Mouse (Mus musculus): ENCODE measurements around the gene Olfr825. TPM values are rescaled to one million over a fixed set of nuclear protein-coding genes. Genes with fewer than 3 reads are reported as not detected.
"Not testable (repeated sequence)": the region's sequence is repeated elsewhere in the genome, so short reads cannot be mapped to it uniquely, and the experiment has no call there.

Gene Olfr825
- total and polyA plus RNA-seq, 3 experiments, result not detected

DNA sequence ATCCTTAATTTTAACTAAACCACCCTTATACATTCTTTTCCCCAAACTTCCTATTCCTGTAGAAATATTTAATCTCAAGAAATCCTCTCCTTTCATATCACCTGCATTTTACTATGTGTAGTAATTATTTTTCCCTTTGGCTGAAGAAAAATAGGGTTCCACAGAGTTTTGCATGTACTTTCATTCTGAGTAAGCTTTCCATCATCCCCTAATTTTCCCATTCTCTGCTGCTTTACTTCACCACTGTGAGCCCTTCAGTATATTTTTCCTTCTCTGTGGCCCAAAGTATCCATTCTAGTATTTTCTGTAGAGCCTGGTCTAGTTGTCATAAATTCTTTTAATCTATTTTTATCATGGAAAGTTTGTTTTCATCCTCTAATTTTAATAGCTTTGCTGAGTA lies 31.8 kb downstream of the Olfr825 start:
- H3K79me2 ChIP-seq (replicated peaks; ENCODE audit: control insufficient read depth, insufficient read depth, low read length), result no peaks in the 10 kb centered on the region

GRCm38 (mm10) chr10:130129900-130130299 lies 36.7 kb downstream of the Olfr825 start, which contains the start of gene Olfr824:
Gene Olfr824 (minus strand): TSS chr10:130130000.
- intact Hi-C loops (cut with DNase I); H3K4me3 ChIP-seq; H3K4me1 ChIP-seq (ENCODE audit: control insufficient read depth, insufficient read depth, low read length); H3K27me3 ChIP-seq (ENCODE audit: control insufficient read depth, insufficient read depth, low read length); H3K27ac ChIP-seq; H3K9ac ChIP-seq (ENCODE audit: low read depth, low read length); DNase-seq; H3K36me3 ChIP-seq (ENCODE audit: control insufficient read depth, insufficient read depth, low read length); H3K79me2 ChIP-seq (replicated peaks; ENCODE audit: control insufficient read depth, insufficient read depth, low read length): not testable (repeated sequence)

More for the DNA sequence above, 31.8 kb downstream of the Olfr825 start:
- intact Hi-C loops (cut with DNase I), result no loop called here
- no peak overlapping the region for H3K9ac ChIP-seq (ENCODE audit: low read depth, low read length)
- no peaks in the 10 kb centered on the region for H3K4me1 ChIP-seq (ENCODE audit: control insufficient read depth, insufficient read depth, low read length)
- no peak for TF ChIP-seq EP300 (IDR thresholded peaks at IDR 0.05; ENCODE audit: insufficient read depth, low read depth, low read length)
- TF ChIP-seq POLR2A (IDR thresholded peaks at IDR 0.05; ENCODE audit: insufficient read depth, low read depth, low read length), result no peak
- TF ChIP-seq CTCF (IDR thresholded peaks at IDR 0.05), result no peak
- H3K27me3 ChIP-seq (ENCODE audit: control insufficient read depth, insufficient read depth, low read length), result no peaks in the 10 kb centered on the region
- no peak overlapping the region for H3K27ac ChIP-seq
- DNase-seq, result no peak
- no peak overlapping the region for H3K4me3 ChIP-seq
- no peaks in the 10 kb centered on the region for H3K36me3 ChIP-seq (ENCODE audit: control insufficient read depth, insufficient read depth, low read length)

DNA sequence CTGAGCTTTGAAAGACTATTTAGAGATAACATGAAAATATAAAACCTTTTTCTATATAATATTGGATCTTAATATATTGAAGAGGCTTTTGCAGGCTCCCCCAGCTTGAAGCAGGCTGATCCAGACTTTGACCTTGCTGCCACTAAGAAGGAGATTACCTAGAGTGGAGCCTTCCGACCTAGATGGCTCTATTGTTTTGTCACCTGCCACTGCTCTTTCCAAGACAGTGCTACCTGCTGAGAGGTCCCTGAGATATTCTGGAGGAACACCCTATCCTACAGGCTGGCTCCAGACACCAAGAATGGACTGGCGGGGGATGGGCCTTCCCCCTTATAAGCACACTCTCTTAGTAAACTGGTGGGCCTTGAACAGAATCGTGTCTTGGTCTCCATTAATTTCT lies 50.5 kb downstream of the Olfr825 start:
- H3K79me2 ChIP-seq (replicated peaks; ENCODE audit: control insufficient read depth, insufficient read depth, low read length); H3K27me3 ChIP-seq (ENCODE audit: control insufficient read depth, insufficient read depth, low read length); intact Hi-C loops (cut with DNase I); DNase-seq; H3K4me1 ChIP-seq (ENCODE audit: control insufficient read depth, insufficient read depth, low read length); H3K27ac ChIP-seq; H3K4me3 ChIP-seq; H3K9ac ChIP-seq (ENCODE audit: low read depth, low read length); H3K36me3 ChIP-seq (ENCODE audit: control insufficient read depth, insufficient read depth, low read length): not testable (repeated sequence)
- 55% methylated on average over 3 of the region's 3 CpGs for WGBS

DNA sequence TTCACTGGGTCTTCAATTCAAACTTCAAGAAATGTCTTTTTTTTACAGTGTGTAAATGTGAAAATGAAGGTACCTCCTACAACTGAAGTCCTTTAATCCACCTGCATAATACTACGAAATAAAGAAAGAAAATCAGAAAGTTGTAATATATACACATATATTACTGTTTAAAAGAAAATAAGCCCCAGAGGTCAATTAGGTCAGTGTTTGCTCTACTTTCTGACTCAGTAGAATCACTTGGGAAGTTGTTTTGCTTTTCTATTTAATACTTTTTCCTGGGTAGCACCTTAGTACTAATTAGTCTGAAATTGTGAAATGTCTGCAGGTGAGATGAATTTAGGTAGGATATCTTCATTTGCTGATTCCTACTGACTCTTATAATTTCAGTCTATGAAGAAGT lies 51.3 kb downstream of the Olfr825 start, which contains the start of gene Olfr823:
Gene Olfr823 (minus strand): TSS at position 101 of the 400 bp plus-strand sequence.
- intact Hi-C loops (cut with DNase I); H3K36me3 ChIP-seq (ENCODE audit: control insufficient read depth, insufficient read depth, low read length); H3K27ac ChIP-seq; H3K4me3 ChIP-seq; H3K9ac ChIP-seq (ENCODE audit: low read depth, low read length); H3K4me1 ChIP-seq (ENCODE audit: control insufficient read depth, insufficient read depth, low read length); DNase-seq; H3K79me2 ChIP-seq (replicated peaks; ENCODE audit: control insufficient read depth, insufficient read depth, low read length); H3K27me3 ChIP-seq (ENCODE audit: control insufficient read depth, insufficient read depth, low read length): not testable (repeated sequence)
- 61% methylated on average over 1 of the region's 1 CpGs for WGBS

Other genes with a start within 250 kb of the Olfr825 start
- not detected for gene Olfr818, start 217.7 kb downstream of the Olfr825 start, total RNA-seq (2021)
- gene Olfr818, start 217.7 kb downstream of the Olfr825 start, polyA plus RNA-seq (2012; rRNA removed), result not detected in 2 replicates
- not detected for gene Olfr819, start 199.5 kb downstream of the Olfr825 start, total RNA-seq (2021)
- not detected in 2 replicates for gene Olfr819, start 199.5 kb downstream of the Olfr825 start, polyA plus RNA-seq (2012; rRNA removed)
- not detected for gene Olfr247, start 190.6 kb downstream of the Olfr825 start, total RNA-seq (2021)
- gene Olfr247, start 190.6 kb downstream of the Olfr825 start, polyA plus RNA-seq (2012; rRNA removed), result not detected in 2 replicates
- not detected for gene Gm10310, start 181.7 kb downstream of the Olfr825 start, total RNA-seq (2021)
- not detected in 2 replicates for gene Gm10310, start 181.7 kb downstream of the Olfr825 start, polyA plus RNA-seq (2012; rRNA removed)
- gene Olfr820, start 154.1 kb downstream of the Olfr825 start, total RNA-seq (2021), result not detected
- gene Olfr820, start 154.1 kb downstream of the Olfr825 start, polyA plus RNA-seq (2012; rRNA removed), result not detected in 2 replicates
- not detected for gene Olfr821, start 136.4 kb downstream of the Olfr825 start, total RNA-seq (2021)
- not detected in 2 replicates for gene Olfr821, start 136.4 kb downstream of the Olfr825 start, polyA plus RNA-seq (2012; rRNA removed)
- not detected for gene Olfr822, start 95.6 kb downstream of the Olfr825 start, total RNA-seq (2021)
- not detected in 2 replicates for gene Olfr822, start 95.6 kb downstream of the Olfr825 start, polyA plus RNA-seq (2012; rRNA removed)
- not detected for gene Olfr823, start 51.4 kb downstream of the Olfr825 start, total RNA-seq (2021)
- gene Olfr823, start 51.4 kb downstream of the Olfr825 start, polyA plus RNA-seq (2012; rRNA removed), result not detected in 2 replicates
- gene Olfr824, start 36.8 kb downstream of the Olfr825 start, total RNA-seq (2021), result not detected
- not detected in 2 replicates for gene Olfr824, start 36.8 kb downstream of the Olfr825 start, polyA plus RNA-seq (2012; rRNA removed)
- gene Olfr826, start 17.4 kb upstream of the Olfr825 start, total RNA-seq (2021), result not detected
- gene Olfr826, start 17.4 kb upstream of the Olfr825 start, polyA plus RNA-seq (2012; rRNA removed), result not detected in 2 replicates
- gene Olfr827, start 47.6 kb upstream of the Olfr825 start, total RNA-seq (2021), result not detected
- not detected in 2 replicates for gene Olfr827, start 47.6 kb upstream of the Olfr825 start, polyA plus RNA-seq (2012; rRNA removed)
- gene Neurod4, start 113.5 kb upstream of the Olfr825 start, total RNA-seq (2021), result not detected
- gene Neurod4, start 113.5 kb upstream of the Olfr825 start, polyA plus RNA-seq (2012; rRNA removed), result not detected in 2 replicates
- gene Tespa1, start 156.1 kb upstream of the Olfr825 start, total RNA-seq (2021), result under 1 TPM; 0.47 to 0.70 TPM
- gene Tespa1, start 156.1 kb upstream of the Olfr825 start, polyA plus RNA-seq (2012; rRNA removed), result 0.12 and 0.18 TPM in 2 replicates
- gene Vmn2r84, start 227.6 kb upstream of the Olfr825 start, total RNA-seq (2021), result not detected
- gene Vmn2r84, start 227.6 kb upstream of the Olfr825 start, polyA plus RNA-seq (2012; rRNA removed), result not detected in 2 replicates